Mouse (Mus musculus) midbrain, embryonic 11.5 days (tissue): ENCODE data around the gene Emp2. TPM values are rescaled to one million over a fixed set of nuclear protein-coding genes. Genes with fewer than 3 reads are reported as not detected.
"Not testable (repeated sequence)": the region's sequence is repeated elsewhere in the genome, so short reads cannot be mapped to it uniquely, and the experiment has no call there.

Source experiments
- ATAC-seq: fragments of 200-750 bp; cut with Nextera tagmentation; 2 replicates; pipeline ENCODE4 v1.8.0; 2017; ENCODE audit warnings: moderate TSS enrichment, moderate library complexity; ENCODE audit not compliant: low FRiP score
- DNase-seq: peaks from one replicate; pipeline ENCODE4 v3.0.0; 2015; ENCODE audit warnings: low spot score; ENCODE audit errors: missing footprints
- H3K27ac ChIP-seq: fragments of 300-500 bp; sonication (generic); 2 replicates; pipeline ENCODE4 v1.5.1; 2014; ENCODE audit warnings: low read depth, low read length
- H3K27me3 ChIP-seq: fragments of 300-500 bp; sonication (generic); 2 replicates; pipeline ENCODE4 v1.6.1; 2014; ENCODE audit warnings: mild to moderate bottlenecking, low read length, moderate library complexity, mixed read lengths; ENCODE audit not compliant: control insufficient read depth, insufficient read depth
- H3K36me3 ChIP-seq: fragments of 300-500 bp; sonication (generic); 2 replicates; pipeline ENCODE4 v1.6.1; 2014; ENCODE audit warnings: mild to moderate bottlenecking, low read length, moderate library complexity, mixed read lengths; ENCODE audit not compliant: control insufficient read depth, insufficient read depth
- H3K4me1 ChIP-seq: fragments of 300-500 bp; sonication (generic); 2 replicates; pipeline ENCODE4 v1.6.1; 2014; ENCODE audit warnings: low read length; ENCODE audit not compliant: control insufficient read depth, insufficient read depth
- H3K4me2 ChIP-seq: fragments of 300-500 bp; sonication (generic); 2 replicates; pipeline ENCODE4 v1.6.1; 2014; ENCODE audit warnings: mild to moderate bottlenecking, moderate library complexity
- H3K4me3 ChIP-seq: fragments of 300-500 bp; sonication (generic); 2 replicates; pipeline ENCODE4 v1.5.1; 2014; ENCODE audit warnings: low read depth, low read length
- H3K9ac ChIP-seq: fragments of 300-500 bp; sonication (generic); 2 replicates; pipeline ENCODE4 v1.6.1; 2014; ENCODE audit warnings: low read length
- H3K9me3 ChIP-seq: fragments of 300-500 bp; sonication (generic); 2 replicates; pipeline ENCODE4 v1.6.1; 2016; ENCODE audit warnings: low read length; ENCODE audit not compliant: control insufficient read depth
- WGBS: fragments of 180-500 bp; shearing (Covaris S2); extraction: QIAGEN DNeasy Blood & Tissue Kit; methylation state at CpG from one replicate; pipeline ENCODE4 v1.1.7; 2014; 5-methylcytosine and 5-hydroxymethylcytosine counted together
- microRNA-seq: library from miRNA; unstranded; fragments of <30 nt; microRNA quantifications from one replicate; pipeline ENCODE4, GENCODE M21; 2017
- polyA plus RNA-seq: library from polyadenylated mRNA; unstranded; fragments of >200 nt; fragmentation: Nextera tagmentation; extraction: Ambion mirVana; gene quantifications from 2 replicates; pipeline ENCODE4 v1.2.1, GENCODE M21; 2014

The Emp2 gene
- polyA plus RNA-seq, 1 experiment from 2014 or later = 4.3 TPM

DNA sequence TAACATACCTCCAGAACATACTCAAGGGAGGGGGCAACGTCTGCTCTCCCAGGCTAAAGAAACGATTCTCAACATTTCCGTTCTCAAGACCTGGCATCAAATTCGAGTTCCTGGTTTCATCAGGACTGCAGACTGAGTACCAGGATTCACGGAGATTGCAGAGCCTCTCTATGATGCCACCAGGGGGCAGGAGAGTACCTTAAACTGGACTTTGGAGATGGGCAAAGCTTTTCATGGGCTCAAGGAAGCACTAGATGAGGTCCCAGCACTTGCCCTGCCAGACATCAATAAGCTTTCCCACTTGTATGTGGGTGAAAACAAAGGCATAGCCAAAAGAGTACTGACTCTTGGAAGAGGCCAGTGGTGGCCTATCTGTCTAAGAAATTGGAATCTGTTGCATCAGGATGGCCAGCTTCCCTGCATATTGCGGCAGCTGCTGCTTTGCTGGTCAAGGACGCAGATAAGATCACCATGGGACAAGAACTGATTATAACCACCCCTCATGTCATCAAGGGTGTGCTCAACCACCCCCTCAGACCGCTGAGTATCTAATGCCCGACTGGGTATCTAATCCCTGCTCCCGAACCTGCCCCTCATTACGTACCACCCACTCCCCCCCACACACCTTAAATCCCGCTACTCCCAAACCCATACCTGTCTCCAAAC, 33.3 kb downstream of the Emp2 start:
- Histone ChIP-seq H3K9me3 (no peaks in the 10 kb centered on the region), H3K9ac (no peak overlapping the region), H3K27ac (no peak overlapping the region), H3K4me1 (no peaks in the 10 kb centered on the region), H3K4me2 (no peak overlapping the region), H3K36me3 (no peaks in the 10 kb centered on the region), H3K27me3 (no peaks in the 10 kb centered on the region), H3K4me3 (no peak overlapping the region)
- ATAC-seq (no peak), DNase-seq (peak; percentile 91)
- 54% methylated on average over 12 of the region's 12 CpGs for WGBS

GRCm38 (mm10) chr16:10276778-10277177, 37.0 kb downstream of the Emp2 start:
- not testable (repeated sequence) for H3K9me3 ChIP-seq, H3K9ac ChIP-seq, H3K27me3 ChIP-seq, H3K36me3 ChIP-seq, H3K4me3 ChIP-seq, H3K4me1 ChIP-seq, H3K27ac ChIP-seq, DNase-seq, ATAC-seq, H3K4me2 ChIP-seq
- 84% methylated on average over 5 of the region's 5 CpGs for WGBS

DNA sequence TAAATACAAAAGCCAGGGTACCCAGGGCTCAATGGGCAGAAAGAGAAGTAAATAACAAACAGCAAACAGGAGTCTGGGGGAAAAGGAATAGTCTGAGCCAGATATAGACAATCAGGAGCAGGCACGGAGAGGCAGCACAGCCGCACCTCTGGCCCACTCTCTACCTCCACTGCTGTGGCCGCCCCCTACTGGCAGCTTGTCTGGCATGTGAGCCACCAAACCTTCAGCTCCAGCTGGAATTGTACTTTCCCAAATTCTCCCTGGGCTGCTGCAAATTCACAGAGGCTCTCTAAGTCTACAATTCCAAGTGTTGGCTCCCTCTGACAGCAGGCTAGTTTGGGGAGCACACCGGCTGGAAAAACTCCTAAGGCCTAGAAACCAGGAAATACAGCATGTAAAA, 39.3 kb downstream of the Emp2 start:
- Histone ChIP-seq H3K4me3 (no peak overlapping the region), H3K4me2 (no peak overlapping the region), H3K27ac (no peak overlapping the region), H3K9ac (no peak overlapping the region), H3K27me3 (no peaks in the 10 kb centered on the region), H3K4me1 (no peaks in the 10 kb centered on the region), H3K36me3 (no peaks in the 10 kb centered on the region), H3K9me3 (no peaks in the 10 kb centered on the region; the same call in 1 of the 2 replicates)
- ATAC-seq (no peak), DNase-seq (no peak)
- WGBS = 67% methylated on average over 4 of the region's 4 CpGs

- H3K27ac ChIP-seq = no peak overlapping the region
- no peak for ATAC-seq
- no peak overlapping the region for H3K4me2 ChIP-seq
- no peaks in the 10 kb centered on the region for H3K27me3 ChIP-seq
- no peak for DNase-seq
- WGBS = 28% methylated on average over 3 of the region's 3 CpGs
- no peak overlapping the region for H3K4me3 ChIP-seq
- no peaks in the 10 kb centered on the region; the same call in 1 of the 2 replicates for H3K9me3 ChIP-seq
- no peaks in the 10 kb centered on the region for H3K36me3 ChIP-seq
- no peaks in the 10 kb centered on the region for H3K4me1 ChIP-seq
- no peak overlapping the region for H3K9ac ChIP-seq
Observed at GRCm38 (mm10) chr16:10272256-10272655, 41.5 kb downstream of the Emp2 start.

GRCm38 (mm10) chr16:10253993-10254392, 59.8 kb downstream of the Emp2 start:
- H3K9me3 ChIP-seq = no peaks in the 10 kb centered on the region
- no peak for ATAC-seq
- no peaks in the 10 kb centered on the region for H3K4me1 ChIP-seq
- H3K4me2 ChIP-seq = no peak overlapping the region
- H3K36me3 ChIP-seq = no peaks in the 10 kb centered on the region
- WGBS = 18% methylated on average over 1 of the region's 1 CpGs
- H3K4me3 ChIP-seq = no peak overlapping the region
- DNase-seq = no peak
- H3K27me3 ChIP-seq = no peaks in the 10 kb centered on the region
- no peak overlapping the region for H3K9ac ChIP-seq
- H3K27ac ChIP-seq = no peak overlapping the region

- no peaks in the 10 kb centered on the region for H3K36me3 ChIP-seq
- H3K4me1 ChIP-seq = no peaks in the 10 kb centered on the region
- H3K4me3 ChIP-seq = no peak overlapping the region
- H3K27me3 ChIP-seq = no peaks in the 10 kb centered on the region
- H3K27ac ChIP-seq = no peak overlapping the region
- no peak for ATAC-seq
- no peaks in the 10 kb centered on the region for H3K9me3 ChIP-seq
- no peak overlapping the region for H3K9ac ChIP-seq
- no peak for DNase-seq
- no peak overlapping the region for H3K4me2 ChIP-seq
Observed at GRCm38 (mm10) chr16:10236601-10237000, 77.2 kb downstream of the Emp2 start.

Small RNA genes lying within 50 kb of the gene (microRNA-seq; reads per million reads assigned to microRNA genes)
- not detected for gene Gm22932

Other genes with a start within 250 kb of the Emp2 start
- gene Rpl39l, start 143.7 kb downstream of the Emp2 start, polyA plus RNA-seq = not detected in 2 replicates
- gene Atf7ip2, start 121.3 kb downstream of the Emp2 start, polyA plus RNA-seq = 0.66 and 1.2 TPM in 2 replicates
- gene Tekt5, start 81.5 kb upstream of the Emp2 start, polyA plus RNA-seq = 0.16 and 0.18 TPM in 2 replicates
- 66.5 and 71.8 TPM in 2 replicates for gene Nubp1, start 98.0 kb upstream of the Emp2 start, polyA plus RNA-seq
- gene Tvp23a, start 133.4 kb upstream of the Emp2 start, polyA plus RNA-seq = 24.5 and 25.0 TPM in 2 replicates
- 0.14 and 0.34 TPM in 2 replicates for gene Ciita, start 166.1 kb upstream of the Emp2 start, polyA plus RNA-seq
- 23.8 and 27.3 TPM in 2 replicates for gene Dexi, start 229.1 kb upstream of the Emp2 start, polyA plus RNA-seq
- gene Clec16a, start 231.4 kb upstream of the Emp2 start, polyA plus RNA-seq = 41.2 and 43.4 TPM in 2 replicates